In genomic region chr5:72471746-72472145, GRCm38 (mm10) we compare ENCODE assay signal across 12 mouse cellular contexts. TPM values are rescaled to one million over a fixed set of nuclear protein-coding genes. Genes with fewer than 3 reads are reported as not detected.
DNase-seq lines count a peak whose midpoint lies in the region.
"Had no signal": no experiment of that assay in that cellular context is flagged by ENCODE, and none has a peak within 500 bp of the region (broad histone marks: within the 10 kb centered on the region; RNA-seq: fewer than 3 reads in every experiment).

No protein-coding gene starts in this region.

- intact Hi-C loops in left cerebral cortex, postnatal 36 days (cut with DNase I) = no loop called here

- peak; percentile 48 for DNase-seq in brain, adult 2 months (ENCODE audit: low read depth, low spot score)
- peak; percentile 11 to 60 for DNase-seq in frontal cortex, adult 2 months (ENCODE audit: extremely low spot score in 1 of 2, low spot score in 1 of 2)
- peak; percentile 67 for DNase-seq in layer of hippocampus, adult 9-11 months
- peak; percentile 21 to 25 for DNase-seq in left cerebral cortex, postnatal 36 days (ENCODE audit: low spot score in 2 of 2)
- DNase-seq in Muller cell, postnatal 12 days (ENCODE audit: inconsistent ontology term) = no peak
- DNase-seq in retina, embryonic 14.5 days (ENCODE audit: low spot score) = no peak
- no peak for DNase-seq in adrenal gland, adult (ENCODE audit: inconsistent age in 2 of 2, low spot score in 1 of 2)
- DNase-seq: adrenal gland, postnatal 10 days; cerebellum, postnatal 14 days; lung, postnatal 14 days; retina, postnatal 1 day had no signal

RNA-seq across cellular contexts. Expression of gene Corin, which starts 32.5 kb away (rescaled TPM):
- 0.08 and 0.14 TPM in 2 replicates for polyA plus RNA-seq in frontal cortex, adult 2 months (2012; rRNA removed)
- under 1 TPM; 0.32 to 0.34 TPM for total RNA-seq in left cerebral cortex, postnatal 36 days (2021)
- polyA plus RNA-seq: G1E had no signal

Comparison
In these comparisons a context has a peak if more than half of its experiments do, and no peak if none do; other contexts are left out.
1. DNase-seq: peak in brain, adult 2 months (single experiment), frontal cortex, adult 2 months (2 of 2), layer of hippocampus, adult 9-11 months (single experiment) and left cerebral cortex, postnatal 36 days (2 of 2); none in Muller cell, postnatal 12 days (single experiment), retina, embryonic 14.5 days (single experiment) and adrenal gland, adult (0 of 2).